Mouse (Mus musculus) adrenal gland, adult 2 months (tissue): ENCODE data around the gene Ahdc1. TPM values are rescaled to one million over a fixed set of nuclear protein-coding genes. Genes with fewer than 3 reads are reported as not detected.
A peak's percentile ranks its signal among the peaks of the same experiment; 100 is the strongest.
"Not testable (repeated sequence)": the region's sequence is repeated elsewhere in the genome, so short reads cannot be mapped to it uniquely, and the experiment has no call there.

ENCODE experiments used
- DNase-seq: peaks from one replicate; pipeline ENCODE4 v3.0.0; 2021
- polyA plus RNA-seq: library from polyadenylated mRNA; depleted of rRNA; stranded (reverse); fragments of >200 nt; gene quantifications from 2 replicates; pipeline ENCODE4 v1.2.3, GENCODE M21; 2012
- total RNA-seq, 2 experiments: library from RNA; stranded (reverse); gene quantifications; 2 replicates each; pipeline ENCODE4 v1.2.3; 2021

The Ahdc1 gene
- total and polyA plus RNA-seq, 3 experiments, result 64.3 to 88.7 (median 88.3) TPM

DNA sequence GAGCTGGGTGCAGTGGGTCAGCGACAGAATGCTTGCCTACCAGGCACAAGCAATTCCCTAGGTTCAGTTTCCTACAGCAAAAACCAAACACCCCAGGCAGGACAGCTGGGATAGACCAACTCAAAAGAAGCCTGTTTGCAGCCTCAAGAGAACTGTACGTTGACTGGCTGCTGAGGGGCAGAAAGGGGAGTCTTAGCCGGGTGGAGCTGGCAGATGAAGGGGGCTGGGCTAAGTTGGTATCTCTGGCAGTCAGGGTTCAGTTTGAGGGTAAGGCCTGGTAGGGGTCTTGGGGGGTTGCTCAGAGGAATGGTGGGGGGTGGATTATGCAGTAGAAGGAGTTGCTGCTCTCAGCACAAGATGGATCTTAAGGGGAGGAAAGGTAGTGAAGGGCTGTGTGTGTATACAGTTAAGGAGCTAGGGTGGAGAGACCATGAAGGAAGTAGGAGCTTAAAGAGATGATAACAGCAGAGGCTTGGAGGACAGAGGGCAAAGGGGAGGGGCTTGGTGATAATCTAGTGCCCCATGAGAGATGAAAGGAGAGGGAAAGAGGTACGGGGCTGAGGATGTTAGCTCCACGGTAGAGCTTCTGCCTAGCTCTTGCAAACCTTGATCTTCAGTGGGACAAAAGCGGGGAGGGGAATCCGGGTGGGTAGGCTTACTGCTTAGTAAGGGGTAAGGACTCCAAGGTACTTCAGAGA is 68.5 kb downstream of the Ahdc1 start:
- no peak for DNase-seq

DNA sequence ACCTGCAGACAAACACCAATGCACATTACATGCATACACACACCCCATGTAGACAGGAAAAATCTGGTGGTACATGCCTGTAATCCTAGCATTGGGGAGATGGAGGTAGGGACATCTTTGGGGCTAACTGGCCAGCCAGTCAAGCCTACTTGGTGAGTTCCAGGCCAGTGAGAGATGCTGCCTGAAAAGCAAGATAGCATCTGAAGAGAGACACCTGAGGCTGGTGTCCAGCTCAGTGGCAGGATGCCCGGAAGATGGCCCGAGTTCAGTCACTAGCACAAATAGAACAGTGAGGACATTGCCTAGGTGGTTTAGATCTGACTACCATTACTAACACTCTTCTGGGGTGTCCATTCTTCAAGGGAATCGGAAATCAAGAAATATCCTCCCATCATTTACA is 69.8 kb downstream of the Ahdc1 start:
- no peak for DNase-seq

DNA sequence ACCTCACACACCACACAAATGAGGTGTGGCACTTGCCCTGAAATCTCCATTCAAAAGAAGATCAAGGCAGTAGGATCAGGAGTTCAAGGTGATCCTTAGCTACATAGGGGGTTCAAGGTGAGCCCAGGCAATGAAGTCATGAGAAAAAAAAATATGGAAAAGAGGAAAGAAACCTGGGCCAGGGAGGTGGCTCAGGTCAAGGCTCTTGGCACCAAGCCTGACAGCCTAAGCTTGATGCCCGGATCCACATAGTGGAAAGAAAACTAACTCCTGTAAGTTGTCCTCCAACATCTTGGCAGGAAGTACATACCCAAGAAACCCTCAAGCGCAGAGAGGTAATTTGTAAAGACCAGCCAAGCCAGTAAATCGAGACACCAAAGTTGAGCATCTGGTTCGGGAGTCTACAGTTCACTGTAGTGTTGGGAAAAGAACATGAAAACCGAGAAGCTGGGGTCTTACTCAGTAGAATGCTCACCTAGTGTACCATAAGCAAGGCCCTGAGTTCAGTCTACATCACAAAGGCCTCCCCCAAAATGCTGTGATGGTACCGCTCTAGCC is 71.2 kb downstream of the Ahdc1 start:
- DNase-seq, result peak; percentile 68

DNA sequence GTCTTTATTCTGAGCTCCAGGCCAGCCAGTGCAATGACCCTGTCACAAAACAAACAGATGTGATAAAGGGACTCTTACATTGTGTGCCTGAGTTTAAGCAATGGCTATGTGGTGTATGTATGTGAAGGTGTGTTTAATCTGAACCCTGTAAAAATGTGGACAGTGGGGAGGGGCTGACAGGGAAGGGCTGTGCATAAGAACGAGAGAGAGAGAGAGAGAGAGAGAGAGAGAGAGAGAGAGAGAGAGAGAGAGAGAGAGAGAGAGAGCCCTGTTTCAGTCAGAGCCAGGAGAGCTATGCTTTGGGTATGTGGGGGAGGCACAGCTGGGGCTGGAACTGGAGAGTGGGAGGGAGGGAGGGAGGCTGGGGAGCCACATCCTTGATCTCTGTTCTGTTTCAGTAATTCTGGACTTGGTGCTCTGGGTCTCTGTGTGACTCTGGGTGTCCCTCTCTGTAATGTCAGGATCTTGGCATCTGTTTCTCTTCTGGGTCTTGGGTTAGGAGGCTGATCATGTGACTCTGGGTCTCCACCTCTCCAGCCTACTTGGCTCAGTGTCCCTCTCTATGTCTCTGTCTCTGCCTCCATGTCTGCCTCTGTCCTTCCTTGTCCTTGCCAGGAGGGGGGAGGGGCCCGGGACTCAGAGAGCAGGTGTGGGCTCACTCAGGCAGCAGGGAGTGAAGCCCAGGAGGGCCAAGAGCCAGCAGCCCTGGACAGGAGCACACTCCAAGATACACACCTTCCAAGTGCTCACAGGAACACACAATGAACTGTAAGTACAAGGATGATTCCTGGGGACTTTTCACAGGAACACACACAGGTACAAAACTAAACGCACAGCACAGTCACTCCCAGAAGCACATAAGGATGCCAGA is 73.2 kb downstream of the Ahdc1 start:
- DNase-seq, result peak; percentile 63

DNA sequence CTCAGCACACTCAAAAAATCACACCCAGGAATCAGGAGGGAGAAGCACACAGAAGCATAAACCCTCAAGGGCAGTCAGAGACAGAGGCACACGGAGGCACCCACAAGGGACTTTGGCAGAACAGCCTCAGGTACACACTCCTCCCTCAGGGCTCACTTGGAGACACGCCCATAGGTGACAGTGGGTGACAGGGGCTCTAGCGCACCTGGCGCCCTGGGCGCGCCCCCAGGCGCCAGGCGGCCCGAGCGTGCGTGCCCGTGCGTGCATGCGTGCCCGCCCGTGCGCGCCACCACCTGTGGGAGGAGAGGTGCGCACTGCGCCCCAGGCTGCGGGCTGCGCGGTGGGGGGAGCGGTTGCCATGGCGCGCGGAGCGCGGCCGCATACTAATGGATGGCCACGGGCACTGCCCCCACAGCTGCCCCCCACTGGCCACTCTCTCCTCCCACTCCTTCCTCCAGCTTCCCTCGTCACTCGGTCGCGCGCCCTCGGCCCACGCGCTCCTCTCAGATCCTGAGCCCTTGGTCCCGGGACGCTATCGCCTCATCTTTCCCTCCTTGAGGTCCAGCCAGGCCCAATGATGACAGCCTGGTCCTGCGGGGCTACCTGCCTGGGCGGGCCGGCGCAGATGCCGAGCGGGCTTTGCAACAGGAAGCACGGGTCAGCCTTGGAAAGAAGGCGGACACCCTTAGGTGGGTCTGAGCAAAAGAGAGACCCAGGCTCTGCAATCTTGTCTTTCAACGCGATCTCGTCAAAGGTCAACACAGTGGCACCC is 74.1 kb downstream of the Ahdc1 start:
- DNase-seq, result peak; percentile 71

DNA sequence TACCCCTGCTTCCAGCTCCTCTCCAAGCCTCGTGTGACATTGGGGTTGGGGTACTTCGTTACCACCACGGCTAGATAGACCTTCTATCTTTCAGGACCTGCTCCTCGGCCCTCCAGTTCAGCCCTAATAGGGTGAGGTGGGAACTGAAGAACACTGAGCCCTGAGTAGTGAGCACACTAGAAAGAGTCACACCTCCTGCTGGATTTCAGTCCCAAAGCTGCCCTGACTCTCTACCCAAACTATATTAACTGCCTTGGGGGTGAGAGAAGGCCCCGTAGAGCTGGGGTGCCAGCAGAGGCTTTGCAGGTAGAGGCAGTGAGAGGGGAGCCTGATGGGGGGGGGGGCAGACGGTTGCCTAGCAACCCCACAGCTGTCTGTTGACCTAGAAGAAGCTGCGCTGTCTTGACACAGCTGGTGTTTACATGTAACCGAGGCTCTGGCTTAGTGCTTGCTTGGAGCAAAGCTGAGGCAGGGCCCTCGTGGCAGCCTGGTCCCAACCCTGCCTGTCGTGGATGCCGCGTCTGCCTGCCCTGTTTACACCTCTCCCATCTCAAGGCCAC is 74.8 kb downstream of the Ahdc1 start:
- DNase-seq, result peak; percentile 10

DNA sequence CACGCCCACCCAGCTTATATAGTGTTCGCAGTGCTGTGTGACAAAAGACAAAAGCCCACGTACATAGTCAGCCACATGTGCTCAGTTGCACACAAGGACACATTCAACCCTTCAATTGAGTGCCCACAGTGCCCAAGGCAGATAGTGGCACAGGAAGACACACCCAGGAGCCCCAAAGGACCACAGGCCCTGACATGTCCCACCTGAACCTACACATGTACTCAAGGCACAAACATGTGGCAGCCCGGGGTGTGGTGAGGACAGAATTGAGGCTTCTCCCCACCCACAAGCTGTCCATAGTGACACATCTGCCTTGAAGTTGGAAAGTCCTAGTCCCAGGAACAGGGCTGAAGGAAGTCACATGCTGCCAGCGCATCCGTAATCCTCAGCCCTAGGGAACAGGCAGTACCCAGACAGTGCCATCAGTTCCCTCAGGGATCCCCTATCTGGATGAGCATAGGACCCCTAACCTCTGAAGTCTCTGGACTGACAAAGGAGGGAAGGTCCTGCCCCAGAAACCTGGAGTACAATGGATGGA is 76.2 kb downstream of the Ahdc1 start:
- peak; percentile 5 for DNase-seq

DNA sequence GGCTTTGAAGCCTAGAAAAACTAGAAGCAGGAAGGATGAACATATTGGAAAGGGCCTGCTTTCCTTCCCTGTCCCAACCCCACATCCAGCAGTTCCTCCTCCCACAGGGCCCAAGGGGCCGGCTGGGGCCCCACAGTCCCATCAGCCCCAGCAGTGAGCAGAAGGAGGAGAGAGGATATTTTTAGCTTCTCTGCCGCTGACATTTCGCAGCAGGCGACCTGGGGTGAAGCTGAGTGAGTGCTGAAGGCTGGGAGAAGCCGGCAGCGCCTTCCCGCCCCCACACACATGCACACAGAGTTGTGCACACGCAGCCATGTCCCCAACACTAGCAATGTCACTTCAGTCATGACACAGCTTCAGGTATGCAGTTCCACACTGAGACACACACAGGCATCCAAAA is 76.8 kb downstream of the Ahdc1 start:
- peak; percentile 64 for DNase-seq

DNA sequence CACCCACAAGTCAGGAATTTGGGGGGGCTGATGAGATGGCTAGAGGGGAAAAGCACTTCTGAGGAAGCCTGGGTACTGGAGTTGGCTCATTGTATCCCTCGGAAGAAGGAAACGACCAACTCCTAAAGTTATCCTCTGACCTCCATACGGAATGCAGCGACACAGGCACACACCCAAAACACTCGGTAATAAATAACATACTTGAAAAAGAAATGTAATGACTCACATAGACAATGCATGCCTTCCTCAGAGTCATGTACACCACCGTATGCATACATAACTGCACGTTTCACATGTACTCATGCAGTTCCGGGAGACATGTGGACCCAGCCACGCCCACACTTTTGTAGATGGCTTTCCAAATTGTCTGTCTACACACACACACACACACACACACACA is 78.3 kb downstream of the Ahdc1 start:
- no peak for DNase-seq

DNA sequence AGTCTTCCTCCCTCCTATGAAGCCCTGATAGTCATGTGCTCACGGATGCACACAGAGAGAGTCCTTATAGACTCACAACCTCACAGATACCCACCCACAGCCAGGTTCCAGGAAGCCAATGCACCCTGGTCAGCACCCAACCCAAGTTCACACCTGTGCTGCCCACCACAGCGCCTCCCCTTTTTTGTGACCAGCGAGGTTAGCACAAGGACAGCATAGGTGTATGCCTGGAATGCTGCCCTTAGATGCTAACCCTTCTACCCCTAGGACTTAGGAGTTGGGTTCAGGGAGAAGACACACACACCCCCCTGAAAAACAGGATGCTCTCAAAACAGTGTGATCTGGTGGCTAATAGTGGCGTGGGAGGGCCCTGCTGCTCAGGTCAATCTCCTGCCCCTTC is 78.7 kb downstream of the Ahdc1 start:
- no peak for DNase-seq

DNA sequence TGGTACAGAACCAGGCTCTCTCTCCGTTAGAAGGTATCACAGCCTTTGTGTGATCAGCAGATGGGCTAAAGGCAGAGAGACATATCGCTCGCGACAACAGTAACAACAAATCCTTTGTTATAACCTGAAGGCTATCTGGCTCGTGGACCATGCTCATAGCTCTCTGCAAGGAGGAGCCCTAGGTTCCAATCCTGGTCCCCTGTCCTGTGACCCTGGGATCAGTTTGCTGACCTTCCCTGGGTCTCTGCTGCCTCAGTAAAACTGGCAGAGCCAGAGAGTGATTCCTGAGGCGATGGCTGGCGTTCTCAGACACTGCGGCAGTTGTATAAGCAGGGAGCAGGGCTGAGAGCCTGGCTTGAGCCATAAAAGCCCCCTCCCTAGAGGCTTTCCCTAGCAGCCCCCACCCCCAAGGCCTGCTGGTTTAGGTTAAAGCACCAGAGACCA is 79.2 kb downstream of the Ahdc1 start:
- no peak for DNase-seq

DNA sequence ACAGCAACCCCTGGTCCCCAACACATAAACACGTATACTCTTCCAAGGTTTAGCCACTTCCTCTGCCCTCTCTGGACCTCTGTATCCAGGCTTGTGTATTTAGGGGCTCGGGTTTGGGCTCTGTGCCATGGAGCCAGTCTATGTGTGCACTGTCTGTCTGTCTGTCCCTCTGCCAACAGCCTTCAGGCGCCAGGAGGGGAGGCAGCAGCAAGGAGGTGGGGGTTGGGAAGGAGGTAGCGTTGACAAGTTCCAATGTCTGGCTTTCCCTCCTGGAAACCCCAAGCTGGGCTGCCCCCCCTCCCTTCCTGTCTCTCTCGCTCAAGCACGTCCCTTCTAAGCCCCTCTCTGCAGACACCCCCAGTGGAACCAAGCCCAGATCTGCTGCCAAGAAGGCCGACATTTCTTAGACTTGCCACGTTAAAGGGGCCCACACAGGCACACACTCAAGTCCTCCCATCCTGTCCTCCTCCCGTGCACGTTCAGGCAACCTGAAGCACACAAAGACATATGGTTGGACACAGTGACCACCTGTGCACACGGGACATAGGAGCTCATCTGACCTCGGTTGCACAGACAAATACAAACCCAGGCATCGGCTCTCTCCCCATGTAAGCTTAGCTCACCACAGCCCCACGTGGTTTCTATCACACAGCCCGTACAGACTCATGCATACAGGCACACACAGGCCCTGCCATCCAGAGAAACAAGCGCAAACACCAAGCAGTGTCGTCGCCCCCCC is 79.8 kb downstream of the Ahdc1 start:
- no peak for DNase-seq

DNA sequence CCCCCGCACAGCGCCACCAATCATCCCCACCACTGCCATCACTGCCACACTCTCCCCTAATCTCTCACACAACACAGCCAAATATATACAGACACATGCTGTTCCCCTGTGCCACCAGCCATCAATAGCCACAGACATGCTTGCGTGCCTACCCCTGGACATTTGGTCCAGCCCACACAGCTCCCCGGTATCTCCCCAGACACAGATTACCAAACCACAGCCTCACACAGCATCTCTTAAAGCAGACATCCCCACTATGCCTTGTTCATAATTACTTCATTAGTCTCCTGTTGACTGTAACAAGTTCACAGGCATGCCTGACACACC is 80.4 kb downstream of the Ahdc1 start:
- no peak for DNase-seq

DNA sequence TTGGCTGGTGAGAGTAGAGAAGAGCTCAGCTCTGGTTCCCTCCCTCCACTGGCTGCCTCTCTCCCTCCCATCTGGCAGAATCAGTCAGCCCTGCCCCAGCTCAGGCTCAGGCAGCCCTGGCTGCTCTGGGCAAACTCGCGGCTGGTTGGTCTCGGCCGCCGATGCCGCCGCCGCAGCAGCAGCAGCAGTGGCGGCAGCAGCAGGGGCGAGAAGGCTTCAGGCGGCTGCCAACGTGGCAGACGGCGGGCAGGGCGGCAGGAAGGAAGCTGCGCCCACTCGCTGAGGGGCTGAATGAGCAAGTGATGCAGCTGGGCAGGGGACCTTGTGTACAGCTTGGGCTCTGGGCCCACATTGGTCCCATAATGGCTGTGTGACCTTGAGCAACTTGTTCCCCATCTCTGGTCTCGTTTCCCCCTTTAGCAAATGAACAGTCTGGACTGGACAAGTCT is 81.4 kb downstream of the Ahdc1 start:
- DNase-seq, result peak; percentile 64

DNA sequence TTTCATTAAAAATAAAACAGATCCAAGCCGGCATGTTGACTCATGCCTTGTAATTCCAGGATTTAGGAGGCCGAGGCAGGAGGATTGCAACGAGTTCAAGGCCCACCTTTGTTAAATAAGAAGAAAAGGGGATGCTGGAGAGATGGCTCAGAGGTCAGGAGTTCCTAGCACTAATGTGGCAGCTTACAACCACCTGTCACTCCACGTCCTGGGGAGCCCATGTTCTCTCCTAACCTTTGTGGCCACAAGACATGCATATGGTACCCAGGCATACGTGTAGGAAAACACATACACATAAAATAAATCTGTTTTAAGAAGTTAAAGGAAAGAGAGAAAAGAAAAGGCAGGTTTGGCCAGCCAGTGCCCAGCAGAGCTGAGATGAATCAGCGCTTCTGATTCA is 82.0 kb downstream of the Ahdc1 start:
- no peak for DNase-seq

DNA sequence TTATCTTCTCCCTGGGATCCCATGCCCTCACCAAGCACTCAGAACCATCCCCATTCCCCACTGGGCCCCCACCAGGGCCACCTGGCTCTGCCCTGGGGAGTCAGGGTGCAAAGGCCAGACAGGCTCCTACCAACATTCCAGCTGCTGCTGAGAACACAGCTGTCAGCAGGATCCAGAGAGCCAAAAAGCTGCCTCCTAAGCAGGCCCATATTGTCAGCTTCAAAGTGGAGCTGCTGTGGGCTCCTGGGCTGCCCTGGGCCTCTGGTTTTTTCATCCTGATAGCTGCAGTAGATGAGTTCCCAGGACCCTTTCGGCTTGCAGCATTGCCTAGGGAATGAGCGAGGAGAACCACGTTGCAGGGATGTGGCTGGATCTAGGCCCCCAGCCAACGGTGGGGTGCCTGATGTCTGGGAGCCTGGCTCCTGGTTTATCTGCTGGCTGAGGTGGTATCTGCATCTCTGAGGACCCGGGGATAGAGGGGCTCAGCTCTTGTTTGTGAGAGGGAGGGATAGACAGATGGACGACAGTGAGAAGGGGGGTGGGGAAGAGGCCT is 82.5 kb downstream of the Ahdc1 start:
- peak; percentile 62 for DNase-seq

DNA sequence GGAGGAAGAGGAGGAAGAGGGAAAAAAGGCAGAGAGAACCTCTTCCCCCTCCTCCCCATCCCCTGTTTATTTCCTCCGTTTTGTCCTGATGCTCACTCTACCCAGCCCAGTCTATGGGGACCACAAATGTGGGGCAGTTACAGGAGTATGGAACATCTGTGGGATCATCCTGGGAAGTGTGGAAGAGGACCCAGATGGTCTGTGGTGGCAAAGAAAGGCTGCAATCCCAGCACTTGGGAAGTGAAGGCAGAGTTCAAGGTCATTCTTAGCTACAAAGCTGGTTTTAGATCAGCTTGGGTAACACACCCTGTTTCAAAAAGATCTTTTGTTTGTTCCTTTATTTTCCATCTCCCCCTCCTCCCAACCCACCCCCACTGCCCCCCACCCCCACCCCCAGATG is 83.2 kb downstream of the Ahdc1 start:
- no peak for DNase-seq

DNA sequence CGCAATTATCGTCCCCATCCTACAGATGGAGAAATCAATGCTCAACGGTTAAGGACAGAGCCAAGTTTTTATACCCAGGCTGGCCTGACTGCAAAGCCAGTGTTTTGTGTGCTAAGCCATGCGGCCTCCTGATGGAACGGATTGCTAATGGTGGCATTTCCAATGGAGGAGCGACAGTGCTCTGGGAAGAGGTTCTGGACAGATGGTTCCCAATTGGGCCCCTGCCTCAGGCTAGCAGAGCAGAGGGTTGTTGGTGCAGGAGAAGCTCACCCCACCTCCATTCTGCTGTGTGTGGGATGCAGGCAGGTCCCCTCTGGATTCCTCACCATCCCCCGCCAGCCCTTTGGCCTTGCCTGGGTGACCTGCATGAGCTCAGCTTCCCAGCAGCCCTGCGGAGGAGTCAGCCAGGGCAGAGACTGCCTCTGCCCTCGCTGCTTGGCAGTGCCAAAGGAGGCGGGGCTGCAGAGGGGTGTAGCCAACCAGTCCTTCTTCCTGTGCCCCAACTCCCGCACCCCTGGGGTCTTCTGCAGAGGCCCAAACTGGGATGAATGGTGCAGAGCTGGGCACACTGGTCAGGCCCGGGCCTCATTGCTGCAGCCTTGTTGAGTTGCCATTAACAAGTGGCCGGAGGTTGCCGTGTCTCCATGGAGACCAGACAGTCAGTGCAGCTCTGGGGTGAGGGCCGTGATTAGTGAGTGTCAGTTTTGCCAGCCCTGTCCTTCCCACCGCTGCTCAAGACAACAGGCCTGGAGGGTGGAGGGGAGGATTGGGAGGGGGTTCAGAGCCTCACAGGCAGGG is 84.1 kb downstream of the Ahdc1 start:
- peak; percentile 96 for DNase-seq

DNA sequence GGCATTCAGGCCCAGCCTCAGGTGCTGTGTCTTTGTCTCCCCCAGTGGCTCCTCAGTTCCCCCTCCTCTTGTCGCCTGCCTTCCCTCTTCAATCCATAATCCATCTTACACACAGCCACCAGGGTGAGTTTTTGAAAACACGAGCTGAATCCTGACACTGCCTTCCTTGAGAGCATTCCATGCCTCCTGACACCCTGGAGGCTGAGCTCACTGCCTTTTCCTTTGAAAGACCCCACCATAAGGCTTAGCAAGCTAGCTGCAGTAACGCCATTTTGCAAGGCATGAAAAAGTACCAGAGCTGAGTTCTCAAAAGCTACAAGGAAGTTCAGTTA is 84.6 kb downstream of the Ahdc1 start:
- not testable (repeated sequence) for DNase-seq

DNA sequence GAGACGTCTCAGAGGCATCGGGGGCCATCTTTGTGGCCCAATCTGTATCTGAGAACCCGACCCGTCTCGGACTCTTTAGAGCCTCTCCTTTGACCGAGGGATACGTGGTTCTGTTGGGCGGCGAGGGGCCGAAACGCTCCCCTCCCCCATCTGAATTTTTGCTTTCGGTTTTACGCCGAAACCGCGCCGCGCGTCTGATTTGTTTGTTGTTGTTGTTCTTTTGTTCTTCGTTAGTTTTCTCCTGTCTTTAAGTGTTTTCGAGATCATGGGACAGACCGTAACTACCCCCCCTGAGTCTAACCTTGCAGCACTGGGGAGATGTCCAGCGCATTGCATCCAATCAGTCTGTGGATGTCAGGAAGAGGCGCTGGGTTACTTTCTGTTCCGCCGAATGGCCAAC is 85.6 kb downstream of the Ahdc1 start:
- DNase-seq, result not testable (repeated sequence)
